Mouse (Mus musculus) gastrocnemius, adult 18-20 months (tissue): Measurements from ENCODE around the gene Camk1d. TPM values are rescaled to one million over a fixed set of nuclear protein-coding genes. Genes with fewer than 3 reads are reported as not detected.
"Not testable (repeated sequence)": the region's sequence is repeated elsewhere in the genome, so short reads cannot be mapped to it uniquely, and the experiment has no call there.

ENCODE experiments used
- DNase-seq: peaks from one replicate; pipeline ENCODE4 v3.0.0; 2021; ENCODE audit warnings: low spot score
- total RNA-seq, 2 experiments: library from RNA; stranded (reverse); gene quantifications; 2 replicates each; pipeline ENCODE4 v1.2.3; 2021

Camk1d gene
- total RNA-seq, 2 experiments from 2014 or later: 0.82 to 2.0 TPM

- DNase-seq: no peak
These were observed 136.8 kb downstream of the Camk1d start for GRCm38 (mm10) chr2:5577399-5578129.

GRCm38 (mm10) chr2:5572314-5573006 lies 141.9 kb downstream of the Camk1d start:
- no peak for DNase-seq

- no peak for DNase-seq
These were observed 147.7 kb downstream of the Camk1d start for GRCm38 (mm10) chr2:5566611-5567010.

GRCm38 (mm10) chr2:5563685-5564084 lies 150.6 kb downstream of the Camk1d start:
- no peak for DNase-seq

GRCm38 (mm10) chr2:5561446-5561845 lies 152.9 kb downstream of the Camk1d start:
- DNase-seq: no peak

GRCm38 (mm10) chr2:5553264-5553663 lies 161.1 kb downstream of the Camk1d start:
- DNase-seq: no peak

- DNase-seq: no peak
These were observed 162.5 kb downstream of the Camk1d start for GRCm38 (mm10) chr2:5551758-5552255.

GRCm38 (mm10) chr2:5549334-5549733 lies 165.0 kb downstream of the Camk1d start:
- no peak for DNase-seq

- no peak for DNase-seq
These were observed 165.4 kb downstream of the Camk1d start for GRCm38 (mm10) chr2:5548872-5549271.

- no peak for DNase-seq
These were observed 173.4 kb downstream of the Camk1d start for GRCm38 (mm10) chr2:5540870-5541269.

GRCm38 (mm10) chr2:5539894-5540293 lies 174.4 kb downstream of the Camk1d start:
- not testable (repeated sequence) for DNase-seq

GRCm38 (mm10) chr2:5533868-5534267 lies 180.4 kb downstream of the Camk1d start:
- no peak for DNase-seq

GRCm38 (mm10) chr2:5529992-5530391 lies 184.3 kb downstream of the Camk1d start:
- DNase-seq: no peak

GRCm38 (mm10) chr2:5519221-5519669 lies 195.1 kb downstream of the Camk1d start:
- no peak for DNase-seq

GRCm38 (mm10) chr2:5515106-5515505 lies 199.2 kb downstream of the Camk1d start:
- DNase-seq: no peak

GRCm38 (mm10) chr2:5514095-5514494 lies 200.2 kb downstream of the Camk1d start:
- no peak for DNase-seq

GRCm38 (mm10) chr2:5513621-5514020 lies 200.7 kb downstream of the Camk1d start:
- no peak for DNase-seq

GRCm38 (mm10) chr2:5510042-5510441 lies 204.3 kb downstream of the Camk1d start:
- DNase-seq: no peak

GRCm38 (mm10) chr2:5499620-5500019 lies 214.7 kb downstream of the Camk1d start:
- DNase-seq: peak; percentile 15

- DNase-seq: no peak
These were observed 224.4 kb downstream of the Camk1d start for GRCm38 (mm10) chr2:5489916-5490315.

- DNase-seq: no peak
These were observed 227.0 kb downstream of the Camk1d start for GRCm38 (mm10) chr2:5487344-5487743.

- no peak for DNase-seq
These were observed 227.7 kb downstream of the Camk1d start for GRCm38 (mm10) chr2:5486663-5487062.

- DNase-seq: no peak
These were observed 228.5 kb downstream of the Camk1d start for GRCm38 (mm10) chr2:5485786-5486185.
